Mouse (Mus musculus) midbrain, postnatal 0 days (tissue): ENCODE measurements around the gene G3bp2. TPM values are rescaled to one million over a fixed set of nuclear protein-coding genes. Genes with fewer than 3 reads are reported as not detected.

ENCODE experiments used
- ATAC-seq: fragments of 200-750 bp; cut with Nextera tagmentation; 2 replicates; pipeline ENCODE4 v1.8.0; 2017; ENCODE audit warnings: moderate number of reproducible peaks, mild to moderate bottlenecking, moderate TSS enrichment, moderate library complexity; ENCODE audit not compliant: low FRiP score
- DNase-seq: peaks from one replicate; pipeline ENCODE4 v3.0.0-alpha.2; 2015; ENCODE audit warnings: low spot score
- H3K27ac ChIP-seq: fragments of 300-500 bp; sonication (generic); 2 replicates; pipeline ENCODE4 v1.5.1; 2014; ENCODE audit warnings: low read depth, mild to moderate bottlenecking, low read length, mixed read lengths
- H3K27me3 ChIP-seq: fragments of 300-500 bp; sonication (generic); 2 replicates; pipeline ENCODE4 v1.6.1; 2014; ENCODE audit warnings: low read length, control low read depth, mixed read lengths; ENCODE audit not compliant: insufficient read depth
- H3K36me3 ChIP-seq: fragments of 300-500 bp; sonication (generic); 2 replicates; pipeline ENCODE4 v1.6.1; 2014; ENCODE audit warnings: low read length, control low read depth, mixed read lengths; ENCODE audit not compliant: insufficient read depth
- H3K4me1 ChIP-seq: fragments of 300-500 bp; sonication (generic); 2 replicates; pipeline ENCODE4 v1.6.1; 2014; ENCODE audit warnings: mild to moderate bottlenecking, control low read depth, antibody characterized with exemption, low read length, mixed read lengths; ENCODE audit not compliant: insufficient read depth
- H3K4me2 ChIP-seq: fragments of 300-500 bp; sonication (generic); 2 replicates; pipeline ENCODE4 v1.6.1; 2014; ENCODE audit warnings: low read depth, mild to moderate bottlenecking, low read length, mixed read lengths; ENCODE audit not compliant: poor library complexity, severe bottlenecking
- H3K4me3 ChIP-seq: fragments of 300-500 bp; sonication (generic); 2 replicates; pipeline ENCODE4 v1.5.1; 2014; ENCODE audit warnings: low read depth, mild to moderate bottlenecking, low read length, moderate library complexity
- H3K9ac ChIP-seq: fragments of 300-500 bp; sonication (generic); replicated peaks from 2 replicates; pipeline ENCODE4 v1.6.1; 2014; ENCODE audit warnings: mild to moderate bottlenecking, low read length, moderate library complexity, mixed read lengths; ENCODE audit not compliant: poor library complexity, severe bottlenecking
- H3K9me3 ChIP-seq: fragments of 300-500 bp; sonication (generic); 2 replicates; pipeline ENCODE4 v1.6.1; 2016; ENCODE audit warnings: low read length, control low read depth
- CTCF ChIP-seq: IDR thresholded peaks from 2 replicates; pipeline ENCODE4 v1.5.1; 2016; ENCODE audit warnings: antibody characterized with exemption, mild to moderate bottlenecking
- WGBS: fragments of 180-500 bp; shearing (Covaris S2); extraction: QIAGEN DNeasy Blood & Tissue Kit; methylation state at CpG from one replicate; pipeline ENCODE4 v1.1.7; 2014; 5-methylcytosine and 5-hydroxymethylcytosine counted together
- polyA plus RNA-seq: library from polyadenylated mRNA; unstranded; fragments of >200 nt; fragmentation: Nextera tagmentation; extraction: Ambion mirVana; gene quantifications from 2 replicates; pipeline ENCODE4 v1.2.1, GENCODE M21; 2015
- total RNA-seq: library from RNA; depleted of rRNA; stranded (reverse); fragments of >200 nt; gene quantifications from 2 replicates; pipeline ENCODE4 v1.2.3, GENCODE M21; 2014; rRNA removed

Gene G3bp2
- total and polyA plus RNA-seq, 2 experiments from 2014 or later, result 167 to 303 TPM

DNA sequence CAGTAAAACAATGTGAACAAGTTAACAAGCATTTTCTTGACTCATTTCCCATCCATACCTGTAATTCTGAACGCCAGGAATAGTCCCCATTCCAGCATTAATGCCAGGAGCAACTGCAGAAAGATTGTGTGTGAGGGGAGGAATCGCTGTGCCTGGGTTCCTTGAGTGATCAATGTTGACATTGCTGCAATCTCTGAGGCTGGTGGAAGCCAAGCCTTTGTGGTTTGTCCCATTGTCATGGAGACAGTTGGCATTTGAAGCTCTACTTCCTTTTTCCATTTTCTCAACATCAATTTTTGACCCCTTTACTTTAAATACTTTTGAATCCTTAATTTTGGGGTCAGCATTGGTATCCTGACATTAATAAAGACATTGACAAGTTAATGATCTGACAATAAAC lies 63.6 kb downstream of the G3bp2 start:
- H3K27me3 ChIP-seq, result no peaks in the 10 kb centered on the region
- H3K9ac ChIP-seq, result no peak overlapping the region
- no peak overlapping the region for H3K4me3 ChIP-seq
- no peak overlapping the region for H3K27ac ChIP-seq
- no peak for ATAC-seq
- no peak for DNase-seq
- 68% methylated on average over 2 of the region's 2 CpGs for WGBS
- peaks cover 8% of the 10 kb centered on the region; the same call in 1 of the 2 replicates for H3K36me3 ChIP-seq
- no peaks in the 10 kb centered on the region for H3K4me1 ChIP-seq
- no peaks in the 10 kb centered on the region for H3K9me3 ChIP-seq
- no peak overlapping the region for H3K4me2 ChIP-seq
- no peak for TF ChIP-seq CTCF

DNA sequence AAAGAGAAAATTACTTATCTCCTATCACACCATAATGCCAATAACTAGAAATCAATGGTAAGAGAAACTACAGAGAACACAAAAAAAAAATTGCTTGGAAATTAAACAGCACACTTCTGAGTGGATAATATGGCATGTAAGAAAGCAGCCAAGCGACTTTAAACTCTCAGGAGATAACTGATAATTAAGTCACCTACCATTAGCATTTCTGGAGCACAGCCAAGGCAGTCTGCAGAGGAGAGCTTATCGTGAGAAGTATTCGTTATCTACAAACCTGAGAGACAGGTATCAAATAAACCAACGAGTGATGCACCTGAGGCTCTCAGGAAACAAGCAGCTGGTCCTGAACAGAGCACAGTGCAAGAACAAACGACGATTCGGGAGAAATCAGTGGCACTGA lies 71.8 kb downstream of the G3bp2 start:
- Histone ChIP-seq H3K27me3 (no peaks in the 10 kb centered on the region), H3K4me2 (no peak overlapping the region), H3K4me3 (no peak overlapping the region), H3K9ac (no peak overlapping the region), H3K9me3 (no peaks in the 10 kb centered on the region), H3K4me1 (no peaks in the 10 kb centered on the region), H3K36me3 (no peaks in the 10 kb centered on the region; the same call in 1 of the 2 replicates), H3K27ac (no peak overlapping the region)
- TF ChIP-seq CTCF, result no peak
- WGBS, result 65% methylated on average over 7 of the region's 7 CpGs
- no peak for ATAC-seq
- DNase-seq, result peak; percentile 37

DNA sequence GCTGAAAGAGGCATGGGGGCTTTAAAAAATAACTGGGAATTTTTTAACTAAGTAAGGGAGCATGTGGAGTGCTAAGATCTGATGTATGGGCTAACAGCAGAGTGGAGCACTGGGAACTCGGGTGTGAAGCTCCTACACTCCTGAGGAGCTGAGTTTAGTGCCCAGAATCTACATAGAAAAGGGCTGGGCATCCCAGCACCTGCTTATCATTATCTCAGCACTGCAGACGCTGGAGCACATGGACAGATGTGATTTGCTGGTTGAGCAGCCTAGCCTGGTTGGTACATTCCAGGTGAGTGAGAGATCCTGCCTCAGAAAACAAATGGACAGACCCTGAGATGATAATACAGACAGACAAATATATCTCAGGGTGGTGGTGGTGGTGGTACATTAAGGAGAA lies 73.7 kb downstream of the G3bp2 start:
- 49% methylated on average over 2 of the region's 2 CpGs for WGBS
- H3K36me3 ChIP-seq, result no peaks in the 10 kb centered on the region; the same call in 1 of the 2 replicates
- H3K27me3 ChIP-seq, result no peaks in the 10 kb centered on the region
- ATAC-seq, result no peak
- no peak for DNase-seq
- no peaks in the 10 kb centered on the region for H3K9me3 ChIP-seq
- no peak overlapping the region for H3K4me3 ChIP-seq
- H3K4me1 ChIP-seq, result no peaks in the 10 kb centered on the region
- no peak overlapping the region for H3K4me2 ChIP-seq
- no peak overlapping the region for H3K27ac ChIP-seq
- H3K9ac ChIP-seq, result no peak overlapping the region
- TF ChIP-seq CTCF, result no peak

DNA sequence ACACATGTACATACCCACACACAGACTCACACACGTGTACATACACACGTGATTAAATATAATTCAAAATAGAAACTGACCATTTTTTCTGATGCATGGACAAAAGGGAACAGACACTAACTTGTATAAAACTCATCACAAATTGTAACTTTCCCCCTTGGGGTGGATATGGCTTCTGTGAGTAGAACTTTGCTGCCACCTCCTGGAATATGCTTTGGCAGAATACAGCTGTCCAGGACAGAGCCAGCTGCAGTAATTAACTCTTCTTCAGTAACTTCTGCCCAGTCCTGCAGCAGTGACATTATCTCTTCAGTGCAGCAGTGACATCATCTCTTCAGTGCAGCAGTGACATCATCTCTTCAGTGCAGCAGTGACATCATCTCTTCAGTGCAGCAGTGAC lies 80.5 kb downstream of the G3bp2 start:
- Histone ChIP-seq H3K27ac (no peak overlapping the region), H3K27me3 (no peaks in the 10 kb centered on the region), H3K4me2 (no peak overlapping the region), H3K9ac (no peak overlapping the region), H3K36me3 (no peaks in the 10 kb centered on the region; the same call in 1 of the 2 replicates), H3K4me1 (no peaks in the 10 kb centered on the region), H3K9me3 (0 out of 2 replicates have a peak, but pooled peaks cover 4% of the 10 kb centered on the region), H3K4me3 (no peak overlapping the region)
- peak; percentile 69 for DNase-seq
- peak; percentile 79 for TF ChIP-seq CTCF
- WGBS, result 65% methylated on average over 2 of the region's 2 CpGs
- peak; percentile 79 for ATAC-seq

Other genes starting within 250 kb of the G3bp2 start
- 36.2 and 42.7 TPM in 2 replicates for gene Rchy1, start 120.7 kb downstream of the G3bp2 start, total RNA-seq
- gene Rchy1, start 120.7 kb downstream of the G3bp2 start, polyA plus RNA-seq, result 66.8 and 67.5 TPM in 2 replicates
- 0.38 and 0.55 TPM in 2 replicates for gene Odaph, start 96.2 kb downstream of the G3bp2 start, total RNA-seq
- gene Odaph, start 96.2 kb downstream of the G3bp2 start, polyA plus RNA-seq, result 0.35 and 0.38 TPM in 2 replicates
- 20.3 and 26.1 TPM in 2 replicates for gene Cdkl2, start 39.8 kb downstream of the G3bp2 start, total RNA-seq
- gene Cdkl2, start 39.8 kb downstream of the G3bp2 start, polyA plus RNA-seq, result 32.4 and 33.8 TPM in 2 replicates
- gene Uso1, start 54.2 kb upstream of the G3bp2 start, total RNA-seq, result 22.4 and 23.6 TPM in 2 replicates
- gene Uso1, start 54.2 kb upstream of the G3bp2 start, polyA plus RNA-seq, result 25.9 and 27.0 TPM in 2 replicates
- gene U90926, start 131.7 kb upstream of the G3bp2 start, total RNA-seq, result not detected in 2 replicates
- not detected in 2 replicates for gene U90926, start 131.7 kb upstream of the G3bp2 start, polyA plus RNA-seq
- gene Ppef2, start 172.6 kb upstream of the G3bp2 start, total RNA-seq, result 0.60 and 2.3 TPM in 2 replicates
- 0.47 and 0.66 TPM in 2 replicates for gene Ppef2, start 172.6 kb upstream of the G3bp2 start, polyA plus RNA-seq
- 23.5 and 28.7 TPM in 2 replicates for gene Naaa, start 194.5 kb upstream of the G3bp2 start, total RNA-seq
- 20.0 and 23.1 TPM in 2 replicates for gene Naaa, start 194.5 kb upstream of the G3bp2 start, polyA plus RNA-seq
- 33.1 and 38.7 TPM in 2 replicates for gene Sdad1, start 226.8 kb upstream of the G3bp2 start, total RNA-seq
- 27.2 and 33.2 TPM in 2 replicates for gene Sdad1, start 226.8 kb upstream of the G3bp2 start, polyA plus RNA-seq
- gene Cxcl9, start 244.4 kb upstream of the G3bp2 start, total RNA-seq, result not detected in 2 replicates
- not detected in 2 replicates for gene Cxcl9, start 244.4 kb upstream of the G3bp2 start, polyA plus RNA-seq
- 4.2 and 4.7 TPM in 2 replicates for gene Art3, start 248.1 kb upstream of the G3bp2 start, total RNA-seq
- 5.5 and 7.1 TPM in 2 replicates for gene Art3, start 248.1 kb upstream of the G3bp2 start, polyA plus RNA-seq